Mouse (Mus musculus): ENCODE data around the gene Usp40. TPM values are rescaled to one million over a fixed set of nuclear protein-coding genes. Genes with fewer than 3 reads are reported as not detected.
A peak's percentile ranks its signal among the peaks of the same experiment; 100 is the strongest.

Usp40 gene
- polyA plus RNA-seq, 1 experiment from 2014 or later = 29.5 TPM

GRCm38 (mm10) chr1:87918061-87918460 lies 90.3 kb downstream of the Usp40 start:
- no peaks in the 10 kb centered on the region for H3K27me3 ChIP-seq
- TF ChIP-seq CTCF (IDR thresholded peaks at IDR 0.05) = no peak
- DNase-seq (ENCODE audit: low read depth, low spot score) (no peak), ATAC-seq (peak; percentile 22)
- ChIA-PET POLR2A (interaction anchor here (0.9 kb wide), 1 partner anchor 16 kb away, joined by 3 read pairs; no protein-coding TSS in a partner anchor), CTCF (interaction anchor here (1.3 to 2.1 kb wide), 4 partner anchors 10 to 64 kb away, joined by 4 to 10 read pairs (median 5); no protein-coding TSS in a partner anchor)
- in situ Hi-C loops (cut with MboI; ENCODE audit: low pct_unique_long_range_greater_than_20kb) = no loop called here

DNA sequence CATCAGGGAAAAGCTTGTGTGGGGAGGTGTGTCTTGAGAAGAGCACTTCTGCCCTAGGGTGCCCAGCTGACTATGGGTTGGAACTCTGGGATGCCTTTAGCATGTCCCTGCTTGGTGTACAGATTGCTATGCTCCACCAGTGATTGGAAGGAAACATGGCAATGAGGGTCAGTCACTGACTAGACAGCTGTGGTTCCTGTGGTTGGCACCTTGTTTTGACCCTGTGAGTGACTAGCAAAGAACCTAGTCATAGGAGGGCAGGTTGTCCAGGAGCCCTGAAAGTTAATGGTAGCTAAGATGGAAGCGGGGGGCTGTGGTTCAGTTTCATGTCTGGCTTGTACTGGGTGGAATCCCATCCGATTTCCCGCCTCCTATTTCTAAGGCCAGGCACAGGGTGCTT lies 91.0 kb downstream of the Usp40 start:
- POLR2A ChIA-PET = interaction anchor here (0.9 kb wide), 1 partner anchor 17 kb away, joined by 3 read pairs; no protein-coding TSS in a partner anchor
- ATAC-seq (no peak), DNase-seq (ENCODE audit: low read depth, low spot score) (no peak)
- in situ Hi-C loops (cut with MboI; ENCODE audit: low pct_unique_long_range_greater_than_20kb) = no loop called here
- CTCF ChIA-PET = interaction anchor here (1.6 to 2.1 kb wide), 3 partner anchors 9 to 63 kb away, joined by 4 to 10 read pairs (median 5); no protein-coding TSS in a partner anchor
- no peak for TF ChIP-seq CTCF (IDR thresholded peaks at IDR 0.05)
- H3K27me3 ChIP-seq = no peaks in the 10 kb centered on the region

DNA sequence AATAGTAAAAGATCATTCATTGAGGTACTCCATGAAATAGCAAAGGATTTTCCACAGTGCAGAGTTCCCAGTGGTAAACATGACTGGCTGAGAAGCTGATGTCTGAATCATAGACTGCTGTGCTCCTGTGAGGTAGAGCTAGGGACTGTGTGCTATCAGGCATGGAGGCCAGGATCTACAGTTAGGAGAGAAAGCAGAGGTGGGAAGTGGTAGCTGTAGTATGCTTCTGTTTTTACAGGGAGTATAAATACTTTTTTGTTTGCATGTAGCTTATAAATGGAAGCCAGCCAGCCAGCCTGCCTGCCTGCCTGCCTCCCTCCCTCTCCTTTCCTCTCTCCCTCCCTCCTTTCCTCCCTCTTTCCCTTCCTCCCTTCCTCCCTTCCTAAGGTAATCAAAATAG lies 95.0 kb downstream of the Usp40 start:
- H3K27me3 ChIP-seq = no peaks in the 10 kb centered on the region
- ChIA-PET CTCF (interaction anchor here (1.4 kb wide), 2 partner anchors 9 to 10 kb away, joined by 3 read pairs; no protein-coding TSS in a partner anchor), POLR2A (interaction anchor here (0.6 kb wide), 1 partner anchor 93 kb away, joined by 3 read pairs; no protein-coding TSS in a partner anchor)
- no peak for TF ChIP-seq CTCF (IDR thresholded peaks at IDR 0.05)
- DNase-seq (ENCODE audit: low read depth, low spot score) (no peak), ATAC-seq (no peak)
- in situ Hi-C loops (cut with MboI; ENCODE audit: low pct_unique_long_range_greater_than_20kb) = no loop called here

DNA sequence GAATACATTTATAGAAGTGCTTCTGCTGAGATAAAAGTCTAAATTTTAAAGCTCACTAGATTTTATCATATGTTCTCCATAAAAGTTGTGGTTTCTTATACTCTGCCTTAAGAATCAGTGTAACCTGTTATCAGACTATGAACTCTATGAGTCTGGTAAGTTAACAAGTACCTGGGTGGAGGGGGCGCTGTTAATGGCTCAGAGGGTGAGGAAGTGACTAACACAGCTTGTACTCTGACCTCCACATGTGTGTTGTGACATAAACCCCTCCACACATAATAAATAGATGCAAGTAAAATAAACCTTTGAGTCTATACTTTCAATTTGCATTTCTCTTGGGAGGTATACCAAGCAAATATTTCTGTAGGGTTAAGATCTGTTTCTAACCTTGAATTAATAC lies 97.9 kb downstream of the Usp40 start:
- ChIA-PET POLR2A (no interaction called here), CTCF (no interaction called here)
- H3K27me3 ChIP-seq = no peaks in the 10 kb centered on the region
- ATAC-seq (no peak), DNase-seq (ENCODE audit: low read depth, low spot score) (no peak)
- in situ Hi-C loops (cut with MboI; ENCODE audit: low pct_unique_long_range_greater_than_20kb) = no loop called here
- TF ChIP-seq CTCF (IDR thresholded peaks at IDR 0.05) = no peak

DNA sequence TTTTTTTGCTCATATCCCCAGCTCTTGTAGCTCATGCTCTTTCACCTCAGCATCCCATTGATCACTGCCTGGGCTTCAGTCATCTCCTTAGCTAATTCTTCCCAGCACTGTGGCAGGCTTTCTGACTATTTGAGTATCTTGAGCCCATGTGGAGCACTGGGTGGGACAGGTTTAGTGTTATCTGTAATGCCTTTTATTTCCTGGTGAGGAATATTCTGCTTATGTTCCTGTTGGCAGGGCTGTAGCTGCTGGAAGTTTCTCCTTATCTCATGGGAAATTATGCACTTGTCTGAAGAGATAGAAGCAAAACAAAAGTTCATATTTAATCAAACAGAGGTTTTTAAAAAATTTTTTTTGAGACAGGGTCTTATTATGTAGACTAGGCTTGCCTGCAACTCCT lies 98.8 kb downstream of the Usp40 start:
- no peak for ATAC-seq
- TF ChIP-seq CTCF (IDR thresholded peaks at IDR 0.05) = no peak
- POLR2A ChIA-PET = no interaction called here
- in situ Hi-C loops (cut with MboI; ENCODE audit: low pct_unique_long_range_greater_than_20kb) = no loop called here
- H3K27me3 ChIP-seq = no peaks in the 10 kb centered on the region
- no peak for DNase-seq (ENCODE audit: low read depth, low spot score)
- CTCF ChIA-PET = interaction anchor here (0.7 to 2.5 kb wide), 2 partner anchors 8 to 9 kb away, joined by 3 to 10 read pairs; no protein-coding TSS in a partner anchor

DNA sequence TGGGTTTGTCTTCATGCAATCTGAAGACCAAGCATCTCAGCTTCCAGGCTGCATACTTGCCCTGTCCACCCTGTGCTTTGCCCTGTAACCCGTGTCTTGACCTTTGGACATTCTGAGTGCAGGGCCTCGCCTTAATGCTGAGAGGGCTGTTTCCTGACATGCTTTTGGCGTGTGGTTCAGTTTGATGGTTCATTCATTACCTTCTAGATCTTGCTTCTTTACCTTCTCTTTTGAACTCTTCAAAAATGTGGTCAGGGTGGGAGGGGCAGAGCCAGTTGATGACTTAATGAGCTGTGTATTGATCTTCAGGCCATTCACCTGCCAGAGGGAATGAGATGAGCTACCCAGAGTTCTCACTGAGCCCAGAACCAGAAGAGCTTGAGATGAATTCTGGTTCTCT lies 99.6 kb downstream of the Usp40 start:
- ChIA-PET POLR2A (interaction anchor here (1.0 kb wide), 1 partner anchor 13 kb away, joined by 3 read pairs; no protein-coding TSS in a partner anchor), CTCF (interaction anchor here (1.0 to 2.5 kb wide), 2 partner anchors 9 to 12 kb away, joined by 3 to 10 read pairs; no protein-coding TSS in a partner anchor)
- H3K27me3 ChIP-seq = no peaks in the 10 kb centered on the region
- in situ Hi-C loops (cut with MboI; ENCODE audit: low pct_unique_long_range_greater_than_20kb) = no loop called here
- TF ChIP-seq CTCF (IDR thresholded peaks at IDR 0.05) = no peak
- ATAC-seq = no peak
- no peak for DNase-seq (ENCODE audit: low read depth, low spot score)

- DNase-seq (ENCODE audit: low read depth, low spot score) (no peak), ATAC-seq (no peak)
- in situ Hi-C loops (cut with MboI; ENCODE audit: low pct_unique_long_range_greater_than_20kb) = no loop called here
- POLR2A ChIA-PET = interaction anchor here (0.6 kb wide), 1 partner anchor 1147 kb away, joined by 3 read pairs; no protein-coding TSS in a partner anchor
- no peaks in the 10 kb centered on the region for H3K27me3 ChIP-seq
- CTCF ChIA-PET = interaction anchor here (0.9 to 2.5 kb wide), 3 partner anchors 10 to 50 kb away, joined by 3 to 10 read pairs (median 3); no protein-coding TSS in a partner anchor
- TF ChIP-seq CTCF (IDR thresholded peaks at IDR 0.05) = no peak
These were observed 100.3 kb downstream of the Usp40 start for GRCm38 (mm10) chr1:87908006-87908405.

GRCm38 (mm10) chr1:87906361-87906956 lies 101.9 kb downstream of the Usp40 start:
- POLR2A ChIA-PET = no interaction called here
- CTCF ChIA-PET = interaction anchor here (0.7 to 1.5 kb wide), 3 partner anchors 9 to 48 kb away, joined by 3 read pairs; no protein-coding TSS in a partner anchor
- in situ Hi-C loops (cut with MboI; ENCODE audit: low pct_unique_long_range_greater_than_20kb) = no loop called here
- no peaks in the 10 kb centered on the region for H3K27me3 ChIP-seq
- ATAC-seq (no peak), DNase-seq (ENCODE audit: low read depth, low spot score) (no peak)
- peak; percentile 9 for TF ChIP-seq CTCF (IDR thresholded peaks at IDR 0.05)

DNA sequence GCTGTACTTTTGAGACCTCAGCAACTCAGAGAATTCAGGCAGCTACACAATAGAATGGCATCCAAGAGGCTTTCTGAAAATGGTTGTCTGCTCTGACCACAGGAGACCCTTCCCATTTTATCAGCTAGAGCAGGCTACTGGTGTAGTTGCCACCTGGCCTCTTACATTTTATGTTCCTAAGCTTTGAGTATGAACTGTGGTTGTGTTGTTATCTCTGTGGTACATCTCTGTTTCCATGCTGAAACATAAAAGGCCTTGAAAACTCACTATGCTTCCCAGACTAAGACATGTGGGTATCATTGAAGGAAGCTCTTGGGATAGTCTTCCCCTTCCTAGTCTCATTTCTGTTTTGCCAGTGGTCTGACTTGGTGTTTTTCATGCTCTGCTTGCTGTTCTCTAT lies 106.2 kb downstream of the Usp40 start:
- POLR2A ChIA-PET = no interaction called here
- no peaks in the 10 kb centered on the region for H3K27me3 ChIP-seq
- DNase-seq (ENCODE audit: low read depth, low spot score) = no peak
- ATAC-seq = no peak
- no peak for TF ChIP-seq CTCF (IDR thresholded peaks at IDR 0.05)
- CTCF ChIA-PET = interaction anchor here (1.1 to 3.1 kb wide), 3 partner anchors 15 to 45 kb away, joined by 3 to 9 read pairs (median 4); no protein-coding TSS in a partner anchor
- in situ Hi-C loops (cut with MboI; ENCODE audit: low pct_unique_long_range_greater_than_20kb) = no loop called here

DNA sequence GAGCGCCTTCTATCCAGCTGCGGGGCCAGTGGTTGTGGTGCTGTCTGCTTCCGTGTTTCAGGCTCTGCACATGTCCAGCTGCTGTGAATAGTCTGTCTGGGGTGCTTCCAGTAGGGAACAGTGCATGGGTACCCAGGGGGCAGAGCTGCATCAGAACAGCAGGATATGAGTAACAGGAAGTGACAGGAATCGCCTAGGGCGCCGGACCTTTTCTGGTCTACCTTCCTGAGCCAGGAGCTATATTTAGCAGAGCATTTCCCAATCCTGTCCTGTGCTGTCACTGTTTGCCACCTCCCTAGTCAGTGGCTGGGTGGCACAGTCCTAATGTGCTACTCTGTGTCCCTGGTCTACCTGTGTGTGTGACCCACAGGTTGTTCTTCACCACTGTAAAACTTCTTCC lies 107.4 kb downstream of the Usp40 start:
- ChIA-PET POLR2A (interaction anchor here (0.7 kb wide), 1 partner anchor 139 kb away, joined by 3 read pairs; no protein-coding TSS in a partner anchor), CTCF (interaction anchor here (1.1 to 3.1 kb wide), 3 partner anchors 9 to 16 kb away, joined by 3 to 9 read pairs (median 3); no protein-coding TSS in a partner anchor)
- no peak for TF ChIP-seq CTCF (IDR thresholded peaks at IDR 0.05)
- no peak for DNase-seq (ENCODE audit: low read depth, low spot score)
- in situ Hi-C loops (cut with MboI; ENCODE audit: low pct_unique_long_range_greater_than_20kb) = no loop called here
- peak; percentile 67 for ATAC-seq
- H3K27me3 ChIP-seq = no peaks in the 10 kb centered on the region

DNA sequence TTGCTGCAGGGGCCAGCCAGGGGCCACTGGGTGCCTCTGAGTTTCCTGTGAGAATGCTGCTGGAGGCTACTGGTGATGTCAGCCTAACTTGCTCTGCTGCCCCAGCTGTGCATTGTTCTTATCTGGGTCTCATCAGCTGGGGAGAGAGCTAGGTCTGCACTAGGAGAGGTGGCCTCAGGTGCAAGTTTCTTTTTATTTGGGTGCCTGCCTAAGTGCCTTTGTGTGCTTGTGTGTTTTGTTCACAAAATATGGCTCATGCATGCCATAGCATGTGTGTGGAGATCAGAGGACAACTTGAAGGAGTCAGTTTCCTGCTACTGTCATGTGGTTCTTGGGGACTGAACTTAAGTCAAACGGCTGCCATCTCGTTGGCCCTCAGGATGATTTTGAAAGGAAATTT lies 108.7 kb downstream of the Usp40 start:
- H3K27me3 ChIP-seq = no peaks in the 10 kb centered on the region
- DNase-seq (ENCODE audit: low read depth, low spot score) (no peak), ATAC-seq (no peak)
- POLR2A ChIA-PET = no interaction called here
- CTCF ChIA-PET = interaction anchor here (0.7 to 3.1 kb wide), 3 partner anchors 14 to 30 kb away, joined by 3 to 9 read pairs (median 3); no protein-coding TSS in a partner anchor
- no peak for TF ChIP-seq CTCF (IDR thresholded peaks at IDR 0.05)
- in situ Hi-C loops (cut with MboI; ENCODE audit: low pct_unique_long_range_greater_than_20kb) = no loop called here

All from Patski (cell line).